Mouse (Mus musculus) bone marrow, adult 2 months (tissue): ENCODE measurements around the gene Hddc3.

Experiments
- CTCF ChIP-seq: fragments of 200-500 bp; IDR thresholded peaks from 2 replicates; pipeline ENCODE4 v1.5.1; 2011; ENCODE audit warnings: low read length, control low read depth; ENCODE audit not compliant: control insufficient read depth, insufficient read depth
- POLR2A ChIP-seq: fragments of 200-500 bp; IDR thresholded peaks from 2 replicates; pipeline ENCODE4 v1.6.1; 2011; ENCODE audit warnings: low read depth, mild to moderate bottlenecking, control low read depth, low read length, borderline replicate concordance; ENCODE audit not compliant: control insufficient read depth

DNA sequence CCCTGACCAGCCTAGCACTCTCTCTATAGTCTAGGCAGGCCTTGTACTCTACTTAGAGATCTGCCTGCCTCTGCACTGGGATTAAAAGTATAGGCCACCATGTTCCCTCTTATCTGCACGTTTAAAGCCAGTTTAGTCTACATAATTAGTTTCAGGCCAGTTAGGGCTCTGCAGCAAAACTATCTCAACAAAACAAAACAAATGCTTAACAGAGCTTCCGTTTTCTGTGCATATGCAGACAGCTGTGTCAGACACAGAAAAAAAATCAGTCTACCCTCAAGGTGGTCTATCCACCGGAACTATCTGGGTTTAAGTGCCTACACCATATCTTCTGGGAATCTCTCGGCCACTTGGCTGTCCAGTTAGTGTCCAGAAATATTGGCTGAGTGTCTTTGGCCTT, 30.4 kb downstream of the Hddc3 start:
- TF ChIP-seq CTCF (no peak), POLR2A (no peak)
